Mouse (Mus musculus) naive thymus-derived CD4-positive, alpha-beta T cell, adult 5 months (primary cell): ENCODE data around the gene AI987944. TPM values are rescaled to one million over a fixed set of nuclear protein-coding genes. Genes with fewer than 3 reads are reported as not detected.

ENCODE experiments used
- polyA plus RNA-seq: library from polyadenylated mRNA; unstranded; fragments of 100-300 nt; shearing (Covaris generic); gene quantifications from one replicate; pipeline ENCODE4 v1.2.1, GENCODE M21; 2017

The AI987944 gene
- polyA plus RNA-seq: 21.2 TPM

DNA sequence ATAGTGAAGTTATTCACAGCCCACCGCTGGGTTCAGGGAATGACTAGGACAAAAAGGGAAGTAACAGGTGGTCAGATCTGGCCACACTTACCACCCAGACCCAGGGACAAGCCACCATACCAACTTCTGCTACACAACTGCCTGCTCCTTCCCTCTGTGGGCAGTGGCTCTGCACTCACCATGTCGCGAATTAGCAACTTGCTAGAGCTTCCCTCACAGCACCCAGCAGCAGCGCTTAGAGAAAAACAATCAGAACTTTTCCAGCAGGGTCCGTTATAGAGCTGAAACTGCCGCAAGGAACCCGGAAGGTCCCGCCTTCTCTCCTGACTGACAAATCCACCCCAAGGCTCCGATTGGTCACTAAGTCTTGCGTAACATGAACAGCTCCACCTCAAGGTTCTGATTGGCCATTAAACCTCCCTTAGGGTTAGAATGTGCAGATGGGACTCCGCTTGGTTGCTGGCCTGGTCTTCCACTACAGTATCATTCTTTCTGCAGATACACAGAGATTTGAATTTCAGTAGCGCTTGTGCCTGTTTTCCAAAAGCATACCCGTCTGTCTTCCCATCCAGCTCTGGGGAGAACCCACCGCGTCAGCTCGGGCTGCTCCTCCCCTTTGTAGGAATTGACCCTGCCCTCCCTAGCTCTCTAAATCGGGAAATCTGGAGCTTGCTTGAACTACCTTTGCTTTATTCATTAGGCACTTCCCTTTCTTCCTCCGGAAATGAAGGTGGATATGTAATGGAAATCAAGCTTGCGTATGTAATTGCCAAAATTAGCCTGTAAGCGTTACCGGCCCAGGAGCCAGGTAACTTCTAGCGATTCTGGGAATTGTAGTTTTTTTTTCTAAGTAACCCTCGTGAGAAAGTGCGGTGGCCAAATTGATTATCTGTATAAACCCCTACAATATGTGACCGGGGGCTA lies at the start of gene AI987944:
AI987944 (minus strand) TSS at position 332 of the 924 bp plus-strand sequence.

Other genes starting within 250 kb of the AI987944 start
- gene Gm5592, start 239.5 kb downstream of the AI987944 start, polyA plus RNA-seq: not detected
- gene Vmn2r57, start 55.3 kb upstream of the AI987944 start, polyA plus RNA-seq: not detected
- gene Gm20449, start 106.0 kb upstream of the AI987944 start, polyA plus RNA-seq: not detected
- gene AW146154, start 106.5 kb upstream of the AI987944 start, polyA plus RNA-seq: 4.9 TPM
- 0.24 TPM for gene Gm6871, start 180.3 kb upstream of the AI987944 start, polyA plus RNA-seq
- gene 2610021A01Rik, start 205.9 kb upstream of the AI987944 start, polyA plus RNA-seq: 19.4 TPM
- 11.9 TPM for gene Zfp788, start 239.8 kb upstream of the AI987944 start, polyA plus RNA-seq